Mouse (Mus musculus): ENCODE measurements around the gene Otop3. TPM values are rescaled to one million over a fixed set of nuclear protein-coding genes. Genes with fewer than 3 reads are reported as not detected.

Otop3 gene
- polyA plus RNA-seq, 1 experiment: not detected

DNA sequence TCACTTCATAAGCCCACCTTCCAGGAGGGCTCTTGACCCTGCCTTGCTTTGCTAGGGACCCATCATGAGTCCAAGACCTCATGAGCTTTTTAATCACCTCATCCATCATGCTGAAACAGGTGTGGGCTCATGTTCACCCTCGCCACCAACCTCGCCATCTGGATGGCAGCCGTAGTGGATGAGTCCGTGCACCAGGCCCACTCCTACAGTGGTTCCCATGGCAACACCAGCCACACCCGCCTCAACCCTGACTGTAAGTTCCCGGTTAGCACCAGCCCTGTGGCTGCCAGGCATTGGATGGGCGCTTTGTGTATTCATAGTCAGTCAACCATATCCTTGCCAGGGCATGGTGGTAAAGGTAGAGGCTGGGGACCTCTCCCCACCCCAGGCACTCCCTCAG lies 7.8 kb upstream of the Otop3 start:
- H3K9me3 ChIP-seq (ENCODE audit: control insufficient read depth, low read length): no peaks in the 10 kb centered on the region
- peaks cover 42% of the 10 kb centered on the region for H3K27me3 ChIP-seq (ENCODE audit: control insufficient read depth)
- no peak overlapping the region for H3K4me3 ChIP-seq (replicated peaks)
- no peaks in the 10 kb centered on the region for H3K36me3 ChIP-seq (ENCODE audit: control insufficient read depth)
- TF ChIP-seq GATA1 (IDR thresholded peaks at IDR 0.05; ENCODE audit: low read length): no peak
- no peak for TF ChIP-seq TAL1 (IDR thresholded peaks at IDR 0.05; ENCODE audit: low read length)
- H3K4me1 ChIP-seq (ENCODE audit: control insufficient read depth): no peaks in the 10 kb centered on the region; the same call in 1 of the 2 replicates

DNA sequence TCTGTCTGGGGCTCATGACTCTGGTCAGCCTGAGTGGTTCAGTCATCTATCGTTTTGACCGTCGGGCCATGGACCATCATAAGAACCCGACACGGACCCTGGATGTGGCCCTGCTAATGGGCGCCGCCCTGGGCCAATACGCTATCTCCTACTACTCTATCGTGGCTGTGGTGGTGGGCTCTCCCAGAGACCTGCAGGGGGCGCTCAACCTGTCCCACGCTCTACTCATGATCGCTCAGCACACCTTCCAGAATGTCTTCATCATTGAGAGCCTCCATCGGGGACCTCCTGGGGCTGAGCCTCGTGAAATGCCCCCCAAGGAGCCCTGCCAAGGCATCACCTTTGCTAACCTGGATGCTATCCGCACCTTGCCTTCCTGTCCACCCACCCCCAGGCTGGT lies 5.2 kb upstream of the Otop3 start:
- TF ChIP-seq GATA1 (IDR thresholded peaks at IDR 0.05; ENCODE audit: low read length) (no peak), TAL1 (IDR thresholded peaks at IDR 0.05; ENCODE audit: low read length) (no peak)

DNA sequence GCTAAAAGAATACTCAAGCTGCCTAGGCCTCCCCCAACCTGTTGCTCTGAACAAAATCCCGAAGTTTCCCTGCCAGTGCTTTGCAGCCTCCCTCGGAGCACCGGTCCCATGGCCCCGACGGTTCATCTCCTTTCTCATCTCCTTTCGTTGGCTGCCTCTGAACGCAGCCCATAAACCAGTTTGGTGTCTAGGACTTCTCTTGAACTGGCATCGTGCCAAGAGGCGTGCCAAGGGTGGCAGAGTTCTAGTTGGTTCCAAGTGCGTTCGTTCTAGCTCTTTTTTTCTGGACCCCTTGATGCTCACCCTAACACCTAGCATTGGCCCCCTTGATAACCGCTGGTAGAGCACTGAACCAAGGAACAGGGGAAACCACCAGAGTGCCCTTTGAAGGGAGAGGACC lies 692 bp downstream of the Otop3 start:
- no peaks in the 10 kb centered on the region for H3K36me3 ChIP-seq (ENCODE audit: control insufficient read depth)
- TF ChIP-seq GATA1 (IDR thresholded peaks at IDR 0.05; ENCODE audit: low read length) (no peak), TAL1 (IDR thresholded peaks at IDR 0.05; ENCODE audit: low read length) (no peak)
- no peaks in the 10 kb centered on the region; the same call in 1 of the 2 replicates for H3K4me1 ChIP-seq (ENCODE audit: control insufficient read depth)
- H3K4me3 ChIP-seq (replicated peaks): no peak overlapping the region
- H3K27me3 ChIP-seq (ENCODE audit: control insufficient read depth): peaks cover 63% of the 10 kb centered on the region
- no peaks in the 10 kb centered on the region for H3K9me3 ChIP-seq (ENCODE audit: control insufficient read depth, low read length)

More for the DNA sequence above, 5.2 kb upstream of the Otop3 start:
- Histone ChIP-seq H3K4me3 (replicated peaks) (no peak overlapping the region), H3K9me3 (ENCODE audit: control insufficient read depth, low read length) (no peaks in the 10 kb centered on the region), H3K27me3 (ENCODE audit: control insufficient read depth) (peaks cover 38% of the 10 kb centered on the region), H3K36me3 (ENCODE audit: control insufficient read depth) (no peaks in the 10 kb centered on the region), H3K4me1 (ENCODE audit: control insufficient read depth) (no peaks in the 10 kb centered on the region; the same call in 1 of the 2 replicates)

DNA sequence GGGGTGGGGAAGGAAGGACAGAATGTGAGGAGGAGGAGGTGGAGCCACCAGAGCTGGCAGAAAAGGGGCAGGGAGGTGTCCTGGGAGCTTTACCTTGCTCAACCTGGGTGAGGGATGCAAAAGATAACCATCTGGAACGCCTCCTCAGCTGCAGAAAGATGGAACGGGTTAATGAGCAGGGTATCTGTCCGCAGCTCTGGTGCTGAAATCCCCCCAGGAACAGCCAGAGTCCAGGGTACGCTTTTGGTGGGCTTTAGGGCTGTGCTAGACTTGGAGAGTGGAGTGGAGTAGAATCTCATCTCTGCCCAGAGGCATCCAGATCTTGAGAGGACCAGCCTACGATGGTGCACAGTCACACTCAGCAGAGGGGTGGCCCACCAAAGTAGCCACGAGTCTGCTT lies 1.6 kb downstream of the Otop3 start:
- Histone ChIP-seq H3K4me1 (ENCODE audit: control insufficient read depth) (no peaks in the 10 kb centered on the region; the same call in 1 of the 2 replicates), H3K4me3 (replicated peaks) (no peak overlapping the region), H3K27me3 (ENCODE audit: control insufficient read depth) (peaks cover 61% of the 10 kb centered on the region), H3K9me3 (ENCODE audit: control insufficient read depth, low read length) (no peaks in the 10 kb centered on the region), H3K36me3 (ENCODE audit: control insufficient read depth) (no peaks in the 10 kb centered on the region)
- no peak for TF ChIP-seq TAL1 (IDR thresholded peaks at IDR 0.05; ENCODE audit: low read length)
- no peak for TF ChIP-seq GATA1 (IDR thresholded peaks at IDR 0.05; ENCODE audit: low read length)

DNA sequence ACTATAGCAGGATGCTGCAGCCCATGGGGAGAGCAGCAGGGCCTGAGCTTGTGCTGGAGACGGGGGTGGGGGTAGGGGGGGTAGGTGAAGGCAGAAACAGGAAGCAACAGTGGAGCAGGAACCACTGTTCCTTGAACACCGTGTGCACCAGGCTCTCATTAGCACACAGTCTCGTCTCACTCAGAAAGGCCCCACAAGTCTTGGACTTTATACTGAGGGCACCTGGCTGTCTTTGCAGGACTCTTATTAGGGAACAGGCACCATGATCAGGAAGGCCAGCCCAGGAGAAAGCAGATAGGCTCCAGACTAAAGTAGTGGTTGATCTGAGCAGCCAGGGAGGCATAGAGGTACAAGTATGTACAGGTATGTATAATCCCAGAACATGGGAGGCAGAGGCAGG lies 2.8 kb downstream of the Otop3 start:
- Histone ChIP-seq H3K4me3 (replicated peaks) (no peak overlapping the region), H3K27me3 (ENCODE audit: control insufficient read depth) (peaks cover 56% of the 10 kb centered on the region)

DNA sequence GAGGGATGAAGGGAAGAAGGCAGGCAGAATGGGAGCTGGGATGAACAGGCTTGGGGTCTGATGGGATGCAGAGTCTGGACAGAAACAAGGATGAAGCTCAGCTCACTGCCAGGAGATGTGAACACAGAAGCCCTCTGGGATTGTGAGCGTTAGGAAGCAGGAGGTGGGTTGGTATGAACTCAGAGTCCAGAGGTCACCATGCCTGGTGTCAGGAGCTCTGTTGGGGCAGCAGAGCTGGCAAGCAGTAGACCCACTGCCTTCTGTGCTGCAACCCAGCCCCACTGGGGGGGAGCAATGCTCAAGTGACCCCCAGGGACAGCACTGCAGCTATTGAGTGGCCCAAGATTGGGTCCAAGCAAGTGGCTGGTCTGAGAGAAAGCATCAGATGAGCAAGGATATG lies 3.3 kb downstream of the Otop3 start:
- peaks cover 51% of the 10 kb centered on the region for H3K27me3 ChIP-seq (ENCODE audit: control insufficient read depth)
- no peaks in the 10 kb centered on the region; the same call in 1 of the 2 replicates for H3K4me1 ChIP-seq (ENCODE audit: control insufficient read depth)
- no peaks in the 10 kb centered on the region for H3K9me3 ChIP-seq (ENCODE audit: control insufficient read depth, low read length)
- TF ChIP-seq GATA1 (IDR thresholded peaks at IDR 0.05; ENCODE audit: low read length) (no peak), TAL1 (IDR thresholded peaks at IDR 0.05; ENCODE audit: low read length) (no peak)
- no peaks in the 10 kb centered on the region for H3K36me3 ChIP-seq (ENCODE audit: control insufficient read depth)
- no peak overlapping the region for H3K4me3 ChIP-seq (replicated peaks)

More for the DNA sequence above, 2.8 kb downstream of the Otop3 start:
- TF ChIP-seq TAL1 (IDR thresholded peaks at IDR 0.05; ENCODE audit: low read length) (no peak), GATA1 (IDR thresholded peaks at IDR 0.05; ENCODE audit: low read length) (no peak)
- no peaks in the 10 kb centered on the region for H3K36me3 ChIP-seq (ENCODE audit: control insufficient read depth)
- H3K9me3 ChIP-seq (ENCODE audit: control insufficient read depth, low read length): no peaks in the 10 kb centered on the region
- no peaks in the 10 kb centered on the region; the same call in 1 of the 2 replicates for H3K4me1 ChIP-seq (ENCODE audit: control insufficient read depth)

- no peak overlapping the region for H3K4me3 ChIP-seq (replicated peaks)
- no peak for TF ChIP-seq GATA1 (IDR thresholded peaks at IDR 0.05; ENCODE audit: low read length)
- TF ChIP-seq TAL1 (IDR thresholded peaks at IDR 0.05; ENCODE audit: low read length): no peak
- no peaks in the 10 kb centered on the region for H3K36me3 ChIP-seq (ENCODE audit: control insufficient read depth)
- H3K9me3 ChIP-seq (ENCODE audit: control insufficient read depth, low read length): no peaks in the 10 kb centered on the region
- peaks cover 43% of the 10 kb centered on the region for H3K27me3 ChIP-seq (ENCODE audit: control insufficient read depth)
- H3K4me1 ChIP-seq (ENCODE audit: control insufficient read depth): peaks cover 3% of the 10 kb centered on the region
Measured at GRCm38 (mm10) chr11:115341246-115341645, 6.7 kb downstream of the Otop3 start.

GRCm38 (mm10) chr11:115341866-115342265 lies 7.3 kb downstream of the Otop3 start:
- Histone ChIP-seq H3K36me3 (ENCODE audit: control insufficient read depth) (no peaks in the 10 kb centered on the region), H3K27me3 (ENCODE audit: control insufficient read depth) (peaks cover 39% of the 10 kb centered on the region)

GRCm38 (mm10) chr11:115344967-115345366 lies 10.4 kb downstream of the Otop3 start:
- peaks cover 21% of the 10 kb centered on the region for H3K4me1 ChIP-seq (ENCODE audit: control insufficient read depth)
- TF ChIP-seq GATA1 (IDR thresholded peaks at IDR 0.05; ENCODE audit: low read length): no peak
- TF ChIP-seq TAL1 (IDR thresholded peaks at IDR 0.05; ENCODE audit: low read length): no peak
- no peak overlapping the region for H3K4me3 ChIP-seq (replicated peaks)
- no peaks in the 10 kb centered on the region for H3K9me3 ChIP-seq (ENCODE audit: control insufficient read depth, low read length)
- H3K36me3 ChIP-seq (ENCODE audit: control insufficient read depth): no peaks in the 10 kb centered on the region
- peaks cover 31% of the 10 kb centered on the region for H3K27me3 ChIP-seq (ENCODE audit: control insufficient read depth)

More at GRCm38 (mm10) chr11:115341866-115342265, 7.3 kb downstream of the Otop3 start:
- Histone ChIP-seq H3K9me3 (ENCODE audit: control insufficient read depth, low read length) (no peaks in the 10 kb centered on the region), H3K4me3 (replicated peaks) (no peak overlapping the region), H3K4me1 (ENCODE audit: control insufficient read depth) (peaks cover 3% of the 10 kb centered on the region)
- no peak for TF ChIP-seq GATA1 (IDR thresholded peaks at IDR 0.05; ENCODE audit: low read length)
- TF ChIP-seq TAL1 (IDR thresholded peaks at IDR 0.05; ENCODE audit: low read length): no peak

- Histone ChIP-seq H3K4me1 (ENCODE audit: control insufficient read depth) (peaks cover 21% of the 10 kb centered on the region), H3K27me3 (ENCODE audit: control insufficient read depth) (peaks cover 31% of the 10 kb centered on the region), H3K4me3 (replicated peaks) (no peak overlapping the region), H3K36me3 (ENCODE audit: control insufficient read depth) (no peaks in the 10 kb centered on the region), H3K9me3 (ENCODE audit: control insufficient read depth, low read length) (no peaks in the 10 kb centered on the region)
- TF ChIP-seq TAL1 (IDR thresholded peaks at IDR 0.05; ENCODE audit: low read length): no peak
- TF ChIP-seq GATA1 (IDR thresholded peaks at IDR 0.05; ENCODE audit: low read length): no peak
Measured at GRCm38 (mm10) chr11:115345515-115345914, 11.0 kb downstream of the Otop3 start.
